Mouse (Mus musculus): Measurements from ENCODE around the gene Pkp1.

- TF ChIP-seq CTCF (IDR thresholded peaks at IDR 0.05) (peak; percentile 79), EP300 (IDR thresholded peaks at IDR 0.05) (no peak)
These were observed 26.7 kb upstream of the Pkp1 start for GRCm38 (mm10) chr1:135945711-135946110.
